Comparison of ENCODE assay signal across 15 mouse cellular contexts in the genomic region with DNA sequence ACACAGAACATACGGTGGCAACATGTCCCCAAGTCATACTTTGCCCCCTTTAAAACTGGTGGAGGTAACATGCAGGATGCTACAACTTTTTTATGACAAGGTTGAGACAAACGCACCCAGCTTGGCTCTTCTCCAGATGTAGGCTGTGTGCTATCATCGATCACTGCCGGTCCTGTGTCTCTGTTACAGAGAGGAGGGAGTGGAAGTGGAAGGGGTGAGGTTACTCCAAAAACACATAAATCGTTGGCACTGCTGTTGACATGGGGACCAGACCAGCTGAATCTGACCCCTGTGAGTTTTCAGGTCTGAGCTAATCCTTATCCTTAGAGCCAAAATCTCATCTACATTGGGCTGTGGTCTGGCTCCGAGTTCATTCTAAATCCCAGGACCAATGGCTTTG.
"Had no signal": no experiment of that assay in that cellular context is flagged by ENCODE, and none has a peak within 500 bp of the region (broad histone marks: within the 10 kb centered on the region; RNA-seq: fewer than 3 reads in every experiment).

No protein-coding gene starts in this region.

- H3K9ac ChIP-seq: liver, embryonic 13.5 days had no signal

- H3K4me2 ChIP-seq: liver, embryonic 13.5 days; midbrain, embryonic 11.5 days had no signal

- H3K27ac ChIP-seq: left cerebral cortex, adult 2 months; liver, embryonic 13.5 days; stomach, postnatal 0 days had no signal

- H3K4me1 ChIP-seq: liver, embryonic 13.5 days had no signal

- H3K36me3 ChIP-seq: liver, embryonic 13.5 days had no signal

- H3K4me3 ChIP-seq: left cerebral cortex, adult 2 months; liver, embryonic 13.5 days had no signal

- ATAC-seq: intestine, embryonic 16.5 days had no signal

- H3K9me3 ChIP-seq: liver, embryonic 13.5 days had no signal

- DNase-seq: kidney, adult 18-20 months; kidney, postnatal 36 days; layer of hippocampus, postnatal 36 days; liver, embryonic 13.5 days; lung, adult 2 months; lung, postnatal 14 days; lung, postnatal 4 days; midbrain, embryonic 14.5 days; thymus, adult 2 months; thymus, postnatal 14 days; thymus, postnatal 4 days had no signal

- H3K27me3 ChIP-seq: liver, embryonic 13.5 days had no signal
